Mouse (Mus musculus) MEL (cell line): Measurements from ENCODE around the gene Atp8b5.

ENCODE experiments used
- BHLHE40 ChIP-seq: IDR thresholded peaks from 2 replicates; pipeline ENCODE4 v1.6.1; 2012; ENCODE audit warnings: low read depth, mild to moderate bottlenecking, inconsistent platforms, low read length, improper control_type of control experiment, borderline replicate concordance
- CTCF ChIP-seq, 3 experiments: IDR thresholded peaks in 2 of 3; conservative IDR thresholded peaks in 1 of 3; 2 replicates each; pipeline ENCODE4 v1.5.1; 2011 to 2012; ENCODE audit warnings: low read length in 3 of 3, low read depth in 2 of 3, mild to moderate bottlenecking in 2 of 3, improper control_type of control experiment in 1 of 3, inconsistent platforms in 1 of 3, mixed read lengths in 1 of 3, moderate library complexity in 1 of 3; ENCODE audit not compliant: control insufficient read depth in 1 of 3, insufficient read depth in 1 of 3, poor library complexity in 1 of 3, severe bottlenecking in 1 of 3
- EP300 ChIP-seq, 2 experiments: IDR thresholded peaks; 2 replicates each; pipeline ENCODE4 v1.6.1; 2011; ENCODE audit warnings: improper control_type of control experiment in 2 of 2, low read length in 2 of 2, low read depth in 1 of 2, mild to moderate bottlenecking in 1 of 2
- HCFC1 ChIP-seq: IDR thresholded peaks from 2 replicates; pipeline ENCODE4 v1.6.1; 2012; ENCODE audit warnings: low read depth, mild to moderate bottlenecking, inconsistent platforms, low read length, improper control_type of control experiment, moderate library complexity
- POLR2A ChIP-seq, 2 experiments: IDR thresholded peaks; 2 replicates each; pipeline ENCODE4 v1.6.1; 2011 to 2012; ENCODE audit warnings: low read length in 2 of 2, mild to moderate bottlenecking in 2 of 2, control low read depth in 1 of 2, improper control_type of control experiment in 1 of 2, low read depth in 1 of 2, moderate library complexity in 1 of 2; ENCODE audit not compliant: control insufficient read depth in 1 of 2, insufficient read depth in 1 of 2, poor library complexity in 1 of 2
- POLR2AphosphoS2 ChIP-seq: IDR thresholded peaks from 2 replicates; pipeline ENCODE4 v1.6.1; 2011; ENCODE audit warnings: low read length, improper control_type of control experiment
- UBTF ChIP-seq: IDR thresholded peaks from 2 replicates; pipeline ENCODE4 v1.6.1; 2012; ENCODE audit warnings: low read depth, mild to moderate bottlenecking, inconsistent platforms, low read length, improper control_type of control experiment, moderate library complexity, borderline replicate concordance; ENCODE audit not compliant: insufficient read depth

- no peak for TF ChIP-seq CTCF (IDR thresholded peaks at IDR 0.05 in 2 of 3, conservative IDR thresholded peaks at IDR 0.05 in 1 of 3; ENCODE audit: control insufficient read depth in 1 of 3, insufficient read depth in 1 of 3, low read depth in 2 of 3, low read length in 3 of 3, poor library complexity in 1 of 3, severe bottlenecking in 1 of 3)
- no peak for TF ChIP-seq BHLHE40
- no peak for TF ChIP-seq POLR2AphosphoS2
- TF ChIP-seq POLR2A (IDR thresholded peaks at IDR 0.05; ENCODE audit: control insufficient read depth in 1 of 2, insufficient read depth in 1 of 2, low read depth in 1 of 2, low read length in 2 of 2, poor library complexity in 1 of 2), result no peak
- TF ChIP-seq HCFC1, result no peak
- TF ChIP-seq EP300 (IDR thresholded peaks at IDR 0.05; ENCODE audit: low read depth in 1 of 2, low read length in 2 of 2), result no peak
- TF ChIP-seq UBTF, result no peak
These were observed 132.6 kb downstream of the Atp8b5 start for GRCm38 (mm10) chr4:43399391-43400131.
